Mouse (Mus musculus) liver, embryonic 14.5 days (tissue): Measurements from ENCODE around the gene Diablo.

Experiments
- CTCF ChIP-seq: IDR thresholded peaks from 2 replicates; pipeline ENCODE4 v1.5.1; 2016; ENCODE audit warnings: antibody characterized with exemption, low read depth, control low read depth
- EP300 ChIP-seq: IDR thresholded peaks from 2 replicates; pipeline ENCODE4 v1.6.1; 2016; ENCODE audit warnings: antibody characterized with exemption, low read depth

DNA sequence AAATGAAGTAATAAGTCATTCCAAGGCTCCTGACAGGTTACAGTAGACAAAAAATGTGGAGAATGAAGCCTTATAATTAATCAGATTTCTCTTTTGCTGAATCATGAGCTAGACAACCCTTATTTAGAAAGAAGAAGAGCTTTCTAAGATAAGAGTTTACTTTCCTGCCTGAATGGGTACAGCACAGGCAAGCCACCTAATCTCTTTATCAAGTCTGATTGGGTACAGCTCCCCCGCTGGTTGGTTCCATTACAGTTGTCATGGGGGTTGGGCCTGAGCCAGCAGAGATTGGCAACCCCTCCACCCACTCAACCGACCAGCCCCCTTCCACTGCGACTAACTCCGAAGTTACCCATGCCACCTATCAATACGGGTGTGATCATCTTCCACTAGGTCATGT is 62.6 kb downstream of the Diablo start:
- TF ChIP-seq CTCF: no peak
- TF ChIP-seq EP300: no peak
